Mouse (Mus musculus) CD4-positive helper T cell, adult 2 months (primary cell): Measurements from ENCODE around the gene Fars2.
"Not testable (repeated sequence)": the region's sequence is repeated elsewhere in the genome, so short reads cannot be mapped to it uniquely, and the experiment has no call there.

Source experiments
- DNase-seq: peaks from one replicate; pipeline ENCODE4 v3.0.0-alpha.2; 2012; ENCODE audit warnings: low read depth, missing footprints, low spot score

Gene Fars2

GRCm38 (mm10) chr13:36140247-36141016, 23.2 kb downstream of the Fars2 start:
- no peak for DNase-seq

DNA sequence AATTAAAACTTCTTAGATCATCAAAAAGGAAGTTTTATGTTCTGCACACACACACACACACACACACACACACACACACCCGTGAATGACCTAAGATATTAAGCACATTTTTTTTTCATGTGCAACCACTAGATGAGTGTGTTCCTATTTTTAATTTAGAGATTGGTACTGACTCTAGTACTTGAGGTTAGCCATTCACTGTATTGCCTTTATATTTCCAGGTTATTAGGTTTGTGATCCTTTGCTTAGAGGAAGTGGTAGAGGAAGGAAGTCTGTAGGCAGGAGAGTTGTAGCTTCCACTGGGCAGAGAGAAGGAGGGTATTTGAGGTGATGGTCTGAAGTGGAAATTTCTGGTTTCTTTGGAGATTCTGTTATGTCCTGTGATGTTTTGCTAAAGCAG, 28.4 kb downstream of the Fars2 start:
- DNase-seq = peak; percentile 4

GRCm38 (mm10) chr13:36149175-36149939, 32.1 kb downstream of the Fars2 start:
- DNase-seq = no peak

- DNase-seq = no peak
These were observed 33.1 kb downstream of the Fars2 start for GRCm38 (mm10) chr13:36150272-36150671.

DNA sequence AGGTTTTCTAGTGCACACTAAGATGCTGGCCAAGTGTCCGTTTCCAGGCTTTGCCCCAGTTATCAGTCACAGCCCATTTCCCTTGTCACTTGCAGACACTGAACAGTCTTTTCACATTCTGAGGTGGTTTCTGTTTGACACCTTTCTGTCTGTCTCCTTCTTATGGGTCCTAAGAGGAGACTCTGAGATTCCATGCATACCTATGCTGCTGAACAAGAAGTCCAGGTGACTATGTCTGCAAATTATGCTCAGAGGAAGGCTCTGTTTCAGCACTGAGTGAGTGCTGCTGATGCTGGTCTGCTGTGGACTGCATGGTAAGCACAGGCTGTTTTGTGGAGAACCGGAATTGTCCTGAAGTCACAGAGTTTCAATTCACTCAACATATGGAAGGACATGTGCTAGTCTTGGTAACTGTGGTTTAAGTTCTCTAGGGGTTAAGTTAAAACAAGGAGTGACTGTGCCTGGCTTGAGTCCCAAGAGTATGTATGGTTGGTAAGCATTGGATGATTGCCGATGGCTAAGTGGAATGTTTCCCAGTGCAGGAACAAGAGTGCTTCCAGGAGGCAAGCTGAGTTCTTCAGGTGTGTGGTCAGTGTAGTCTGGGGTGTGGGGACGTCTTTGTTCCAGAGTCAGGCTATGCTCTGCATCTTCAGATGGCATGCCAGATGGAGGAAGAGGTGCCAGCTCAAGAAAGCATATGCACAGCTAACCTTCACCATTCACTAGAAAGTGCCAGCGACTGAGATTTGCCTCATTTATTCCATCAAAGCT, 35.7 kb downstream of the Fars2 start:
- no peak for DNase-seq

- no peak for DNase-seq
These were observed 39.2 kb downstream of the Fars2 start for GRCm38 (mm10) chr13:36156340-36156931.

DNA sequence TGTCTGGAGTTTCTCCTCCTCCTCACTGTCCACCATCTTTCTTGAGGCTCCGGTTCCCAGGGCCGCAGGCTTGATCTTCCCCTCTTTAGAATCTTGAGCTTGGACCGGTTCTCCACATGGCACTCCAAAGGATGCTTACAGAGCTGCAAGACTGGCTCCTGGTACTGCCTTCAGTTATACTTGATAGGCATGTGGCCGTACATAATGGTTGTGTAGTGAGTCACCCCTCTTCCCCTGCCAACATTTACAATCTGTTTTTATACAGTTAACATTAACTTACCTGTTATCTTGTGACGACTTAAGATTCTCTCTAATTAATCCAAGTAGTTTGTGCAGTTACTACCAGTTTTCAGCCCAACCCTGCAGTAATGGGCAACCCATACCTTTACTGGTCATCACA, 46.2 kb downstream of the Fars2 start:
- DNase-seq = no peak

DNA sequence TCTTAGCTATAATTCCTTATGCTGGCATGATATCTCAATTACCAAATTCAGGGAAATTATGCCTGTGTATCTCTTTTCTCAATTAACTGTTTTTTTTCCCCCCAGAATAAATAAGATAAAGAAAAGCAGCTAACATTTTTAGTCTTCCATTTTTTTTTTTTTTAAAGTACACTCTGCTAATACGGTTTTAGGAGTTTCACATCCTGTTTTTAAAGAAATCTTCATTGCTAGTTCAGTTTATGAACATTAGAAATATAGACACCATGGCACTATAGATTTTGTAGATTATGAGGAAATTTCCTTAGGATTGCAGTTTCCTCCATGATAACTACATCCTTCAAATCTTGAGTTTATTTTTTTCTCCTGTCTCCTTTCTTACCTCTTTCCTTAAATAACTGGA, 46.7 kb downstream of the Fars2 start:
- DNase-seq = no peak

GRCm38 (mm10) chr13:36172981-36173380, 55.8 kb downstream of the Fars2 start:
- DNase-seq = not testable (repeated sequence)

DNA sequence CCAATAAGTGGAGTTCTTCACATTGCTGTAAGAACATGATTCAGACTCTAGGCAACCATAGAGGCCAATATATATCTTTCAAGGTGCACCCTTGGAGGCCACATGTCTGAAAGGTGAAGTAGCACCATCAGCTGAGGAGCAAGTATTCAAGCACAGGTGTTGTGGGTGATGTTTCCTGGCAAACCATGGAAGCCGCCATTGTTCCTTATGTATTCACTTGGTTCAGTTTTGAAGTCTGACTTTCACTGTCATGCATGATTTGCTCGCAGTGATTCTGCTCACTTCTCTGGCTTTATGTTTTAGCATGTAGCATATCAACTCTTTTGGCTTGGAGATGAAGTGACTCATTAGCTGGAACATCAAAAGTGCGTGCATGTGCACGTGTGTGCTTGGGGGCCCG, 56.9 kb downstream of the Fars2 start:
- DNase-seq = no peak

DNA sequence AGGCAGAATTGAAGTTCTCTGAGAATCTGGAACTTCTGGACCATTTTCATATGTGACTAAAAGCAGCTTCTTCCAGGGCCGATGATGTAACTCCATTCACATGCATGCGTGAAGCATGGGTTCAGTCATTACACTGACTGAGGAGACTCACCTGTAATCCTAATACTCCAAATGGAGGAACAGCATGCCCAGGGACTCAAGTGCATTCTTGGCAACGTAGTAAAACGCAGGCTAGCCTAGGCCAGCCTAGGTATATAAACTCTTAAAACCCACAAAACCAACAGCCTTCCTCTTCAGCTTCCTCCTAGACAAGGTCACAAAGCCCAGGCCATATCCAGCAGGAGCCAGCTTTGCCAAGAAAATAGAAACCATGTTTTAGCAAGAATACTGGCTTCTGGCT, 57.6 kb downstream of the Fars2 start:
- no peak for DNase-seq

DNA sequence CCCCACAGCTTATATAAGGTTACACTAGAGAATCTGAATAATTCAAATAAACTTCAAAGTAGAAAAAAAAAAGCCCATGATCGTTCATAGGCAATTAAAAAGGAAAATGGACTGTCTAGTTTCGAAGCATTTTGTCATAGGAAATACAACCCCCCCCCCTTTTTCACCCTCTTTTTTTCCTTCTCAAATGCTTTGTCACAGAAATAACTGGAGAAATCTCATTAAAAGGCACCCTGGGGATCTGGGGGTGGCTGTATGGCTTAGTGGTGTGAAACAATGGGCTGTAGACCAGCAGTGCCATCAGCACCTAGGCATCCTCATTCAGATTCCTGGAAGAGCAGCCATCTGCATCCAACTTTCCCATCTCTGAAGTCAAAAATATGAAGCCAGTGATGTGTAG, 64.0 kb downstream of the Fars2 start:
- DNase-seq = no peak

GRCm38 (mm10) chr13:36190577-36190976, 73.4 kb downstream of the Fars2 start:
- DNase-seq = no peak

DNA sequence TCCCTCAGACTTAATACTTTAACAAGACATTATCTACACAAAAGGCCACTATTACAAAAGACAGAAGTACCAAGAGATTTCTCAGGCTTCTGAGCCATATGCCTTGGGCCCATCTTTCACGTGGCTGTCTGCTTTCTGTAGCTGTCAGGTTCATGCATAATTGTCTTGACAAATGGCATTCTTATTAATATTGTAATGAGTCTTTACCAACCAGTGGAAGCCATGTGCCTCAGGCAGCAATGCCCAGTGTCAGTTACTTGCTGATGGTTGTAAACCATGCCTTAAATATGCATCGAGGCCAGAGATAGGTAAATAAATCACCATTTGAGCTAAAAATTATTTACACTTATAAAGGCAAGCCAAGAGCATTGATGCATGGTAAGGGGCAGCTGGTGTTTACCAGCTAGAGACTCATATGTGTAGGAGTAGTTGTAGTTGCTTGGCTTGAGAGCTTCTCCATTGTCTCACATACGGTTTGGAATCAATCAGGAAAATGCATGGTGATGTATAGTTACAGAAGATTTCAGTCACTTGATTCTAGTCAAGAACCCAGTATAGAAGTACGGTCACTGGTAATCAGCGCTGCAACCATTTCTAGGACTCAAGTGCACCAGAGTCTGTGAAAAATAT, 76.4 kb downstream of the Fars2 start:
- DNase-seq = no peak

DNA sequence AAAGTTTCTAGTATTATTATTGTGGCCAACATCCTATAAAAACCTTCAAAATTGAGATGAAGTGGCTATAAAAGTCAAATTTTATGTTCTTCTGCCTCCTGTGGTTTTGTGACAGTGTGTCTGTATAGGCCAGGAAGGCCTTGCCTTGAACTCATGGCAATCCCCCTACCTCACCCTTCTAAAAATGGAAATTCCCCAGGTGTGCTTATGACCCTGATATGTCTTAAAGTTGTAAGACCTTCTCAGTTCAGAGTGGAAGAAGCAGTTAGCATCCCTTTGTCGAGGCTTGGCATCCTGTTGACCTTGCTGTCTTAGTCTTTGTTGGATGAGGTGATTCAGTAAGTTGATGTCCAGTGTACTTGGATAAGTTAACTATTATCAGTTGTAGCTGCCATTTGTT, 82.1 kb downstream of the Fars2 start:
- no peak for DNase-seq

DNA sequence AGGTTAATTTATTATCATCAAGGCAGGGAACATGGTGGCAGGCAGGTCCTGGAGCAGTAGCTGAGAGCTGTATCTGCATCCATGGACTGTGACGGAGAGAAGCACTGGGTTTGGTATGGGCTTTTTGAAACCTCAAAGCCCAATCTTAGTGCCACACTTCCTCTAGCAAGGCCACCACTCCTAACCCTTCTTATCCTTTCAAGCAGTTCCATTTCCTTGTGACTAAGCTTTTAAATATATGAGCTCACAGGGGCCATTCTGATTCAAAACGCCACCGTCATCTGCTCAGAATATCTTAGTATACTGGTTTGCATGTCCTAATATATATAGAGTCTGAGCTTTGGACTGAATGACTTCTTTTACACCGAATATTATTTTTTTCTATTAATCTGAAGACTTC, 83.2 kb downstream of the Fars2 start:
- DNase-seq = no peak

GRCm38 (mm10) chr13:36202496-36202895, 85.3 kb downstream of the Fars2 start:
- DNase-seq = no peak

- DNase-seq = no peak
These were observed 85.8 kb downstream of the Fars2 start for GRCm38 (mm10) chr13:36203014-36203413.

DNA sequence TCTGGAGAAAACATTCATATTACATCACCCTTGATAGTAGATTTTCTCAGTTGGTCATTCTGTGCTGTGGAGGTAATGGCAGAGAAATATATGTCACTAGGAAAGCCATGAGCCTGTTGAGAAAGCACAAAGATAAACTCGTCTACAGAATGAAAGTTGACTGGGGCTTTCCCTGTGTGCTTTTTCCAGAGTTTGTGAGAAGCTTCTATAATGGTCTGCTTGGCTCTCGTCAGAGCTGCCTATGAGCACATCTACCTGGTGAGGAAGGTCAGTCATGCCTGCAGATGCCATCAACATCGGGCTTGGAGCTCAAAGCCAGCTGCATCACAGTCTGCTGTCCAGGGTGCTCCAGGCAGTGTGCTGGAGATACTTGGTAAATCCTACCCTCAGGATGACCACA, 87.1 kb downstream of the Fars2 start:
- DNase-seq = no peak

DNA sequence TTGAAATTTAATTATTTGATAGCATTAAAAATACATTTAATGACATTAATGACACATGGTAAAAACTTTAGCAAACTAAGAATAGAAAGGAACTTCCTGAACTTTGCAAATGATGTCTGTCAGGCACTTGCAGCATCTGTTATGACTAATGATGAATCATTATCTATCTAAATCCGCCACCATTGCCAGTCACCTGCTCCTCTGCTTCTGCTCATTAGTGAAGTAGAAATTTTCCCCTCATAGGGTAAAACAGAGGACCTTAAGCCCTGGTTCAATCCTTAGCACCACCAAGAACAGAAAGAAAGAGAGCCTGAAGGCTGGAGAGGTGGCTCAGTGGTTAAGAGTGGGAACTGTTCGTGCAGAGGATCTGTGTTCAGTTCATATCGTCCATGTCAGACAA, 93.8 kb downstream of the Fars2 start:
- DNase-seq = no peak

DNA sequence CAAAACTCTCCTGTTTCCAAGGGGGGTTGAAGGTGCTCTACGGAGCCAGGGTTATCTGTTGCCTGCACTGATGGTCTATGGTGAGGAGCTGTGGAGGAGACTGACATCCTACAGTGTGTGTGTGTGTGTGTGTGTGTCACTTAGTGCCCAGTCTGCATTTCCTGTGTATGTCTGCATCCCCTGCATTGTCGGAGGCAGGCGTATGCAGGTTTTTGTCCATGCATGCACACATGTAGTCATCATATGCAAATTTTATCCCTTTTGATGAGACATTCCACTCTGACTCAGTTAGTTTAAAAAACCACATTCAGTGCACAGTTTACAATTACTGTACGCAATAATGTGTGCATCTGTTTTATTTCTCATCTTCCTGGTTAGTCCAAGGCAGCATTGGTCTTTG, 96.8 kb downstream of the Fars2 start:
- DNase-seq = no peak

GRCm38 (mm10) chr13:36216005-36216404, 98.8 kb downstream of the Fars2 start:
- DNase-seq = no peak
